Mouse (Mus musculus) granulocyte monocyte progenitor cell, adult 5-6 weeks (primary cell): Measurements from ENCODE around the gene Cars2. TPM values are rescaled to one million over a fixed set of nuclear protein-coding genes. Genes with fewer than 3 reads are reported as not detected.
"Not testable (repeated sequence)": the region's sequence is repeated elsewhere in the genome, so short reads cannot be mapped to it uniquely, and the experiment has no call there.

Experiments used
- ATAC-seq: replicated peaks from 2 replicates; pipeline ENCODE4 v1.8.0; 2016; ENCODE audit warnings: mild to moderate bottlenecking, moderate TSS enrichment, inconsistent platforms; ENCODE audit not compliant: poor library complexity, severe bottlenecking
- total RNA-seq, 2 experiments: library from RNA; stranded (forward) in 1 of 2; stranded (reverse) in 1 of 2; fragments of 200-712, 200-1000 nt in 1 of 2; fragments of >200 nt in 1 of 2; fragmentation: Nextera tagmentation in 1 of 2; gene quantifications; 2 replicates each; pipeline ENCODE4 v1.2.3; 2014 to 2017

Cars2 gene
- total RNA-seq, 2 experiments from 2014 or later: 38.4 to 51.9 TPM

GRCm38 (mm10) chr8:11557424-11557767 lies 6.8 kb upstream of the Cars2 start:
- no peak for ATAC-seq

- no peak for ATAC-seq
Measured at GRCm38 (mm10) chr8:11556691-11557423, 6.3 kb upstream of the Cars2 start.

DNA sequence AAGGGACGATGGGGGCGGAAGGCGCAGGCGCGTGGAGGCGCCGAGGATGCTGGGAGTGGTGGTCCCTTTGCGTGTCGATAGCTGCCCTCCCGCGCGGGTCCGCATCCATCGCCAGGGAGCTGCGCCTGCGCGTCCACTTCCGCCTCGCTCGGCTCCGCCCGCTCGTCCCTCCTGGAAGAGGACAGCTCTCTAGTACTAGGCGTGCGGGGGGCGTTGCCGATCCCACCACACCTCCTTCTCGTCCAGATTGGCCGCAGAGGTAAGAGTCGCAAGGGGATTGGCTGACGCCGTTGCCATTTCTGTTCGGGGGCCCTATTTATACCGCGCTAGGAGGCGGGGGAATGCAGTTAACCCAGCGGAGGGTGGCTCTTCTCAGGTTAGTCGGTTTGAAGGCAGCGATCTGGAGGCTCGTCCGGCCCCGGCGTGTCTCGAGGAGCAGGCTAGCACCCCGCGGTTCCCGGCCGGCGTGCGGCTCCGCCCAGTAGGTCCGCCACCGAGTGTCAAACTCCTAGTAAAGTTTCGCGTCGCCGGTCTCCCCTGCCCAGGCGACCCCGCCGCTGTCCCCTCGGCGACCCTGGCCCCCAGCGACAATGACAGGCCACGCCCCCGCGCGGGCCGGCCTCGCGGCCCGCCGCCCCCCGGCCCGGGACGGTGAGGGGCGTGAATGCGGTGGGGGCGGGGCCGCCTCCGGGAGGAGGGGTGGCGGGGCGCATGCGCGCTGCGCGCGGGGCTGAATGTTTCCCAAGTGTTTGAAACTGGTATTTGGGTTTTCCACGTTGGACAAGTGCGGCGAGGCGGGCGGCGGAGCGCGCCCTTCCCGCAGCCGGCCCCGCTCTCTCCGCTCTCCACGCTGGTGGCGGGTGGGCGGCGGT lies 5.4 kb upstream of the Cars2 start:
- ATAC-seq: peak; percentile 47

DNA sequence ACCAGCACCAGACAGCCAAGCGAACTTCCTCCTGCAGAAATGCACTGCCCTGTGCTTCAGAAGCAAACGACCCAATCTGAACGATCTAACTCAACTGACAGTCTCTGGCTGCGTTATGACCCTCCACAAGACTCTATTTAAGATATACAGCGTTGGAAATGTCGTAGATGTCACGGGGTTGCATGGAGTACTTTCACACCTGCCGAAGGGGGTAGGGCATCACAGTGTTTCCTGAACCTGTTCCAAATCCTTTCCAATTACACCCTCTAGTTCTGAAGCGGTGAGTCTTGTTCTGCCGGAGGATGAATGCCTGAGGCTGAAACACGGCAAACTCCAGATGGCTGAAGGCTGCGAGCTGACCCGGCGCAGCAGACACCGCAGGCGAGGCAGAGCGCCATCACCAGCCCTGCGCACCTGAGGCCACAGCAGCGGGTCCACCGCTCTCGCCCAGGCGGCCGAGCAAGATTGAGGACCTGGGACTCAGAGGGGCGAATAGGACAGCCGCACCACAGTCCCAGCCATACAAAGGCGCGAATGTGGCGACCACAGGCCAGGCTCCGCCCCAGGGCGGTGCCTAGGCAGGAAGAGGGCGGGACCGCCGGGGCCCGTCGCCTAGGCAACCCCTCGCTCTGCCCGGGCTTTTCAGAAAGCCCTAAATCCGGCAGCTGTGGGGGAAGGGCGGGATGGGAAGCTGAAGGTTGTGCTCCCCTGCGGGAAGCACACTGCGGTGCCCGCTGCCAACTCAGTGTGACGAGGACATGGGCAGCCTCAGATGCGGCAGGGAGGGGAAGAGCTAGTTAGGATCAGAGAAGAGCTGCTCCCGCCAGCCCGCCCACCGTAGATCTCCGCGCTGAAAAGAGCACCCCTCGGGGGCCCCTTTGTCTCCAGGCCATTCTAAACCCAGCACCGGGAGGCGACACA lies 4.5 kb upstream of the Cars2 start, which contains the start of gene Ing1:
Gene Ing1 (plus strand): TSS at position 773 of the 921 bp plus-strand sequence.
- peak; percentile 36 for ATAC-seq

GRCm38 (mm10) chr8:11552390-11552789 lies 1.8 kb upstream of the Cars2 start:
- no peak for ATAC-seq

GRCm38 (mm10) chr8:11551497-11551896 lies 914 bp upstream of the Cars2 start:
- ATAC-seq: not testable (repeated sequence)

GRCm38 (mm10) chr8:11549706-11550105 lies 877 bp downstream of the Cars2 start:
- ATAC-seq: peak; percentile 56

GRCm38 (mm10) chr8:11547063-11547462 lies 3.5 kb downstream of the Cars2 start:
- peak; percentile 34; the same call in 1 of the 2 replicates for ATAC-seq

DNA sequence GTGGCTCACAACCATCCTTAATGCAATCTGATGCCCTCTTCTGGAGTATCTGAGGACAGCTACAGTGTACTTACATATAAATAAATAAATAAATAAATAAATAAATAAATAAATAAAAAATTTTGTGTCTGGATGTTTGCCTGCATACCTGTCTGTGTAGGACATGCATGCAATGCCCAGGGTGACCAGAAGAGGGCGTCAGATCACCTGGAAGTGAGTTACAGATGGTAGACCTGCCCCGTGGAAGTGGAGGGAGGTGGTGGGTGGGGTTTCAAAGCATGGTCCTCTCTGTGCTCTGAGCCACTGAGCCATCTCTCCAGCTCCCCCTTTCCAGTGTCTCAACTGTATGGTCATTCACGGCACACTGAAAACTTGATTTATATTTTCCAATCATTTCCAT lies 6.2 kb downstream of the Cars2 start:
- peak; percentile 65; the same call in 1 of the 2 replicates for ATAC-seq

DNA sequence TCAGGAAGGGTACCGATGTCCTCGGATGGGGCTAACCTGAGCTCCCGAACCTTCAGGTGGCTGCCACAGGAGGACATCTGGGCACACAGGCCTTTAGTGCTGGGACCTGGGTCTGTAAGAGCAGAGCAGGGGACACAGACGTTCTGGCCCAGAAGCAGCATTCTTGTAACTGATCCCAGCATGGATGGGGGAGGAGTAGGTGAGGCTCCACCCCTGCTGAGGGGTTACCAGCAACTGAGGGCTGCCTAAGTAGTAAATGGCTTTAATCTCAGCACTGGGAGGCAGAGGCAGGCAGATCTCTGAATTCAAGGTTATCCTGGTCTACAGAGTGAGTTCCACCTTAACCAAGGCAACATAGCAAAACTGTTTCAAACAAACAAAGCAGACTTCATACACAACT lies 7.7 kb downstream of the Cars2 start:
- ATAC-seq: no peak

GRCm38 (mm10) chr8:11542031-11542430 lies 8.6 kb downstream of the Cars2 start:
- ATAC-seq: no peak

- no peak for ATAC-seq
Measured at GRCm38 (mm10) chr8:11540182-11540581, 10.4 kb downstream of the Cars2 start.

DNA sequence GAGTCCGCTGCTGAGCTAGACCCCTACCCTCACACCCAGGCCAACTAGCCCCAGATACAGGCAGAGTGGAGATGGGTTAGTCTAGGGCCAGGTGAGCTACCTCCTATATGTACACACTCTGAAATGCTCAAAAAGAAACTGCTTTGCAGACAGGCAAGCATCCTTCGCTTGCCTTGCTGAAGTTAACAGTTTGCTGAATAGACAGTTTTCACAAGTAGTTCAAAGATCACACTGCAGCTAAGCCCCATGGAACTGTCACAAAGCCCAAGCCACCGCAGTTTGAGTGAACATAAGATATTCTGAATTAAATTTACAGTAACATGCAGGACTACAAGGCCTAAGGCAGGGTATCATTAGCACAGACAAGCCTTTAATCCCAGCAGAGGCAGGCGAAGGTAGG lies 11.5 kb downstream of the Cars2 start:
- ATAC-seq: no peak

DNA sequence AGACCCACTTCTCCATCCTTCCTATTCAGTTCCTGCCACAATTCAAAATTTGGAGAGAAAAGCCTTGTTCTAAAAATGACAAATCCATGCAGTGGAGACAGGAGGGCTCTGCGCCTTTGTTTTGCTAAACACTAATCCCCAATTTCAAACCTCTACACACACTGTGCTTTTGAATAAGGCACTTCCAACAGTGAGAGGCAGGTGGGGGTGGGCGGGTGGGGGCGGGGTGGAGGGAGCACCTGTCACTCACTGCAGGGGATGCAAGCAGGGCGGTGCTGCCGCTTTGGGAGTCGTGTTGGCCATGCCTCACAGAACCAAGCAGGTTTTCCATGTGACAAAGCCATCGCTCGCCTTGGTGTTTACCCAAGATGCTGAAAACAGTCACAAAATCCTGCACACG lies 16.1 kb downstream of the Cars2 start:
- no peak for ATAC-seq

- ATAC-seq: no peak
Measured at GRCm38 (mm10) chr8:11530849-11531248, 19.7 kb downstream of the Cars2 start.

GRCm38 (mm10) chr8:11530155-11530770 lies 20.3 kb downstream of the Cars2 start:
- ATAC-seq: no peak

DNA sequence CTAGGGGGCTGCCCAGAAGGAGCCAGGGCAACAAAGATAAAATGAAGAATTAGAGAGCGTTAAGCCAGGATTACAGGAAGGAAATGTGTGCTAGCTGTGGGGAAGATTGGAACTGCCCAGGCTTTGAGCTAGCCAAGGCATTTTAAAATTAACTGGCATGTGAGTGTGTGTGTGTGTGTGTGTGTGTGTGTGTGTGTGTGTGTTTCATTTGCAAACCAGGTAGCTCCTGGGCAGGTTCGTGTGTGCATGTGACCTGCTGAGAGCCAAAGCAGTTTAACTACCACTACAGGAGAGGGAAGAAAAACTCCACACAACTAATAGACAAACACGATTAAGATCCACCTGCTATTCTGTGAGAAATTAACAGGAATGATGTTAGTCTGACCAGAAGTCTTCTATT lies 27.3 kb downstream of the Cars2 start:
- no peak for ATAC-seq

GRCm38 (mm10) chr8:11518676-11519075 lies 31.9 kb downstream of the Cars2 start:
- ATAC-seq: no peak

GRCm38 (mm10) chr8:11518056-11518396 lies 32.6 kb downstream of the Cars2 start:
- ATAC-seq: peak; percentile 51
